Mouse (Mus musculus): ENCODE data around the gene Npas2.

GRCm38 (mm10) chr1:39156778-39157177, 36.8 kb upstream of the Npas2 start:
- TF ChIP-seq POLR2A (IDR thresholded peaks at IDR 0.05; ENCODE audit: insufficient read depth, low read length) (no peak), CTCF (IDR thresholded peaks at IDR 0.05; ENCODE audit: low read depth, low read length) (no peak)

Data from ES-Bruce4 (cell line).